Mouse (Mus musculus) ES-Bruce4 (cell line): ENCODE measurements around the gene Mfsd11. TPM values are rescaled to one million over a fixed set of nuclear protein-coding genes. Genes with fewer than 3 reads are reported as not detected.
A peak's percentile ranks its signal among the peaks of the same experiment; 100 is the strongest.

Experiments
- H3K27ac ChIP-seq: 2 replicates; pipeline ENCODE4 v1.5.1; 2012; ENCODE audit warnings: low read length, inconsistent platforms; ENCODE audit not compliant: insufficient read depth
- H3K27me3 ChIP-seq: 2 replicates; pipeline ENCODE4 v1.6.1; 2012; ENCODE audit warnings: mild to moderate bottlenecking, low read length, inconsistent platforms; ENCODE audit not compliant: control insufficient read depth, poor library complexity, insufficient read depth, severe bottlenecking
- H3K36me3 ChIP-seq: 2 replicates; pipeline ENCODE4 v1.6.1; 2012; ENCODE audit warnings: inconsistent platforms, mild to moderate bottlenecking, low read length, moderate library complexity; ENCODE audit not compliant: control insufficient read depth, poor library complexity, insufficient read depth, severe bottlenecking
- H3K4me1 ChIP-seq: one replicate; pipeline ENCODE4 v1.8.1; 2011; ENCODE audit warnings: low read length; ENCODE audit not compliant: control insufficient read depth, insufficient read depth
- H3K4me3 ChIP-seq: 2 replicates; pipeline ENCODE4 v1.5.1; 2011; ENCODE audit warnings: low read depth, mild to moderate bottlenecking, low read length
- H3K9ac ChIP-seq: 2 replicates; pipeline ENCODE4 v1.6.1; 2012; ENCODE audit warnings: low read depth, mild to moderate bottlenecking, inconsistent platforms; ENCODE audit not compliant: poor library complexity, severe bottlenecking
- H3K9me3 ChIP-seq: replicated peaks from 2 replicates; pipeline ENCODE4 v1.6.1; 2012; ENCODE audit warnings: mild to moderate bottlenecking, low read length, inconsistent platforms; ENCODE audit not compliant: control insufficient read depth, poor library complexity, insufficient read depth, severe bottlenecking
- CTCF ChIP-seq: IDR thresholded peaks from one replicate; pipeline ENCODE4 v1.8.1; 2011; ENCODE audit warnings: low read depth, low read length
- EP300 ChIP-seq: IDR thresholded peaks from 2 replicates; pipeline ENCODE4 v1.6.1; 2011; ENCODE audit warnings: low read depth, low read length; ENCODE audit not compliant: insufficient read depth
- POLR2A ChIP-seq: IDR thresholded peaks from one replicate; pipeline ENCODE4 v1.8.1; 2011; ENCODE audit warnings: low read length; ENCODE audit not compliant: insufficient read depth
- polyA plus RNA-seq: library from polyadenylated mRNA; stranded (reverse); fragments of >200 nt; gene quantifications from 2 replicates; pipeline ENCODE4 v1.2.4, GENCODE M21; 2011; ENCODE audit warnings: low read depth; ENCODE audit not compliant: missing spikeins, insufficient read depth, insufficient read length

Mfsd11 gene
- polyA plus RNA-seq, 1 experiment, result 15.1 TPM

DNA sequence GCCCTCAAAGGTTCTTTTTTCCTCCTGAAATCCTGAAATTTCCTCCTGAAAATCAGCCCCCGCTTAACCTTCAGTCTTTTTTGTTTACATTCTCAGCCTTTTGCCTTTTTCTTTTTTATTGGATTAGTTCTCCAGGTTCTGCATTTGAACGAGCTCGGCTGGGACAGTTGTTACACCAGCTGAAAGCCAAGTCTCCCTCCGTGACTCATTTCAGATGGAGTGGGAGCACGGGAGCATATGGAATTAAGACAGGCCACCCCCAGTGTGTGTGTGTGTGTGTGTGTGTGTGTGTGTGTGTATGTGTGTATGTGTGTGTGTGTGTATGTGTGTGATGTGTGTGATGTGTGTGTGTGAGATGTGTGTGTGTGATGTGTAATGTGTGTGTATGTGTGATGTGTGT, 29.2 kb downstream of the Mfsd11 start:
- Histone ChIP-seq H3K27ac (no peak overlapping the region), H3K4me1 (no peaks in the 10 kb centered on the region), H3K27me3 (no peaks in the 10 kb centered on the region), H3K9ac (no peak overlapping the region), H3K9me3 (no peaks in the 10 kb centered on the region), H3K36me3 (no peaks in the 10 kb centered on the region), H3K4me3 (no peak overlapping the region)
- TF ChIP-seq CTCF (no peak), POLR2A (no peak), EP300 (no peak)

DNA sequence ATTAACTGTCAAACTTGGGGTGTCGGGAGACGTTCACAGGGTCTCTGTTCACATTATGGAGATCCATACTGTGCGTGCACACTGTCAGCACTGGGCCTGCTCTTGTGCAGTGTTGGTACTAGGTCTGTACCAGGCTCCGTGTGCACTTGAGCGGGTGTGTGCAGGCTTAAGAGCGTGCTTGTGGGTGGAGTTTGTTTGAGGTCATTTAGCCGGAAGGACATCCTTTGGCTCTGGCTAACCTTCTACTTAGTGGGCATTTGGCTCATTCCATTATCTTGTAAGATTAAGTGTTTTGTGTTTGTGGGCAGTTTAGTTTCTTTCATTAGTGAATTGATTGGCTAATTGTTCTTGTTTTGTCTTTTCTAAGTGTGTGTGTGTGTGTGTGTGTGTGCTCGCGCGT, 30.2 kb downstream of the Mfsd11 start:
- no peak for TF ChIP-seq EP300
- no peak for TF ChIP-seq POLR2A
- TF ChIP-seq CTCF, result no peak
- Histone ChIP-seq H3K4me1 (peaks cover 3% of the 10 kb centered on the region), H3K4me3 (no peak overlapping the region)

GRCm38 (mm10) chr11:116884061-116884460, 31.8 kb downstream of the Mfsd11 start:
- Histone ChIP-seq H3K27ac (no peak overlapping the region), H3K27me3 (no peaks in the 10 kb centered on the region), H3K4me3 (no peak overlapping the region), H3K4me1 (peaks cover 4% of the 10 kb centered on the region), H3K9me3 (no peaks in the 10 kb centered on the region), H3K9ac (no peak overlapping the region), H3K36me3 (no peaks in the 10 kb centered on the region)
- TF ChIP-seq POLR2A (no peak), CTCF (no peak), EP300 (no peak)

More for the DNA sequence above, 30.2 kb downstream of the Mfsd11 start:
- H3K9me3 ChIP-seq, result no peaks in the 10 kb centered on the region
- no peaks in the 10 kb centered on the region for H3K36me3 ChIP-seq
- no peak overlapping the region for H3K27ac ChIP-seq
- H3K27me3 ChIP-seq, result no peaks in the 10 kb centered on the region
- no peak overlapping the region for H3K9ac ChIP-seq

GRCm38 (mm10) chr11:116885275-116886151, 33.3 kb downstream of the Mfsd11 start:
- Histone ChIP-seq H3K36me3 (no peaks in the 10 kb centered on the region), H3K27ac (no peak overlapping the region), H3K27me3 (no peaks in the 10 kb centered on the region), H3K9me3 (no peaks in the 10 kb centered on the region), H3K9ac (peak overlapping the region; percentile 68), H3K4me3 (peak overlapping the region; percentile 61), H3K4me1 (peaks cover 7% of the 10 kb centered on the region)
- TF ChIP-seq POLR2A, result no peak
- peak; percentile 87 for TF ChIP-seq CTCF
- peak; percentile 62 for TF ChIP-seq EP300

- Histone ChIP-seq H3K9me3 (no peaks in the 10 kb centered on the region), H3K27ac (no peak overlapping the region), H3K36me3 (no peaks in the 10 kb centered on the region), H3K4me3 (no peak overlapping the region), H3K9ac (no peak overlapping the region), H3K4me1 (peaks cover 8% of the 10 kb centered on the region), H3K27me3 (no peaks in the 10 kb centered on the region)
- TF ChIP-seq CTCF (no peak), EP300 (no peak), POLR2A (no peak)
Measured at GRCm38 (mm10) chr11:116887136-116887535, 34.9 kb downstream of the Mfsd11 start.
